Comparison of ENCODE assay signal across 15 mouse cellular contexts in the genomic region with DNA sequence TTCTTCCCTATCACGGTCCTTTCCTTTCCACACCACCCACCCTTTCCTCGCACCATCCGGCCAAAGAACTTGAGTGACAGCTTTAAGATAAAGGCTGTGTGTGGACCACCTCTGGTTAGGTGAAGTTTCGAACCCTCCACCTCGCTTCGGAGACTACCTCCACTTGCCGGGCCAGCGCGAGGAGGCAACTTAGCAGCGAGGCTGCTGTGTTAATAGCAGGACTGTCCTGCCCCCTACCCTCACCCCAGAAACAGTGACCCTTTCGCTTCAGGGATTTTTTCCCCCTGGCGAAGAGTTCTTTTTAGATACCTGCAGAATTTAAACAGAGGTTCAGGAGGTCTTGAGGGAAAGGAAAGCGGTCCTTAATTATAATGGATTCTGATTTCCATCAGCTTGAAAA.
DNase-seq lines count a peak whose midpoint lies in the region; ATAC-seq lines count a peak whose summit lies in the region.
"Had no signal": no experiment of that assay in that cellular context is flagged by ENCODE, and none has a peak within 500 bp of the region (broad histone marks: within the 10 kb centered on the region; RNA-seq: fewer than 3 reads in every experiment).

No protein-coding gene starts in this region.

- H3K9ac ChIP-seq in heart, embryonic 14.5 days (ENCODE audit: low read length): no peak overlapping the region
- no peak overlapping the region for H3K9ac ChIP-seq in limb, embryonic 13.5 days
- no peak overlapping the region for H3K9ac ChIP-seq in hindbrain, embryonic 16.5 days (ENCODE audit: low read depth, low read length)
- no peak overlapping the region for H3K9ac ChIP-seq in neural tube, embryonic 13.5 days
- H3K9ac ChIP-seq: liver, embryonic 14.5 days; stomach, embryonic 15.5 days had no signal

- H3K4me1 ChIP-seq in heart, embryonic 14.5 days (ENCODE audit: control insufficient read depth in 2 of 2, insufficient read depth in 2 of 2, low read length in 2 of 2): peaks cover 9 to 10% of the 10 kb centered on the region in 2 experiments; a peak in 2 of 4 replicates
- H3K4me1 ChIP-seq in limb, embryonic 13.5 days: peaks cover 13% of the 10 kb centered on the region
- H3K4me1 ChIP-seq in limb, embryonic 10.5 days: peaks cover 17% of the 10 kb centered on the region
- H3K4me1 ChIP-seq in hindbrain, embryonic 16.5 days (ENCODE audit: control insufficient read depth, insufficient read depth, low read depth, low read length): peaks cover 12% of the 10 kb centered on the region
- peaks cover 27% of the 10 kb centered on the region for H3K4me1 ChIP-seq in neural tube, embryonic 13.5 days (replicated peaks)

- peak overlapping the region; percentile 87 for H3K4me2 ChIP-seq in heart, embryonic 14.5 days (ENCODE audit: low read length)
- no peak overlapping the region; the same call in 1 of the 2 replicates for H3K4me2 ChIP-seq in limb, embryonic 13.5 days (replicated peaks)
- H3K4me2 ChIP-seq in hindbrain, embryonic 16.5 days (ENCODE audit: low read length): no peak overlapping the region
- H3K4me2 ChIP-seq in neural tube, embryonic 13.5 days: no peak overlapping the region

- H3K4me3 ChIP-seq in heart, embryonic 14.5 days (ENCODE audit: control insufficient read depth in 1 of 2, insufficient read depth in 1 of 2, low read depth in 1 of 2, low read length in 2 of 2): peak overlapping the region; percentile 56 to 63; a peak in 2 of 4 replicates
- 0 out of 2 replicates have a peak overlapping the region, but pooled peaks have one; percentile 48 for H3K4me3 ChIP-seq in limb, embryonic 13.5 days
- no peak overlapping the region for H3K4me3 ChIP-seq in limb, embryonic 10.5 days
- H3K4me3 ChIP-seq in hindbrain, embryonic 16.5 days (ENCODE audit: low read length): peak overlapping the region; percentile 60
- H3K4me3 ChIP-seq in neural tube, embryonic 13.5 days: peak overlapping the region; percentile 46; the same call in 1 of the 2 replicates

- no peaks in the 10 kb centered on the region for H3K36me3 ChIP-seq in heart, embryonic 14.5 days (ENCODE audit: control insufficient read depth, insufficient read depth, low read length)
- no peaks in the 10 kb centered on the region for H3K36me3 ChIP-seq in limb, embryonic 13.5 days
- H3K36me3 ChIP-seq in limb, embryonic 10.5 days: no peaks in the 10 kb centered on the region
- no peaks in the 10 kb centered on the region for H3K36me3 ChIP-seq in hindbrain, embryonic 16.5 days (ENCODE audit: control insufficient read depth, insufficient read depth, low read length)
- no peaks in the 10 kb centered on the region for H3K36me3 ChIP-seq in neural tube, embryonic 13.5 days
- H3K36me3 ChIP-seq: stomach, embryonic 15.5 days had no signal

- no peak overlapping the region for H3K27ac ChIP-seq in heart, embryonic 14.5 days (replicated peaks in 1 of 2; ENCODE audit: control insufficient read depth in 1 of 2, insufficient read depth in 1 of 2, low read depth in 2 of 2, low read length in 2 of 2)
- no peak overlapping the region for H3K27ac ChIP-seq in limb, embryonic 13.5 days
- no peak overlapping the region for H3K27ac ChIP-seq in limb, embryonic 10.5 days
- H3K27ac ChIP-seq in hindbrain, embryonic 16.5 days (ENCODE audit: low read depth, low read length): no peak overlapping the region
- no peak overlapping the region for H3K27ac ChIP-seq in neural tube, embryonic 13.5 days (replicated peaks)
- H3K27ac ChIP-seq: liver, embryonic 14.5 days; stomach, embryonic 15.5 days had no signal

- no peak for DNase-seq in heart, adult 11 months
- DNase-seq in limb, embryonic 10.5 days (ENCODE audit: low spot score): no peak
- no peak for DNase-seq in gastrocnemius, adult 18-20 months (ENCODE audit: low spot score)
- DNase-seq in spleen, postnatal 36 days (ENCODE audit: low spot score in 2 of 2): no peak
- DNase-seq: adrenal gland, adult 2 months; cerebellum, adult 11-12 months; kidney, adult 11 months; lung, postnatal 10 days had no signal

- no peaks in the 10 kb centered on the region for H3K9me3 ChIP-seq in heart, embryonic 14.5 days (ENCODE audit: control insufficient read depth, low read length)
- H3K9me3 ChIP-seq in limb, embryonic 13.5 days: no peaks in the 10 kb centered on the region
- H3K9me3 ChIP-seq in limb, embryonic 10.5 days (replicated peaks): no peaks in the 10 kb centered on the region
- H3K9me3 ChIP-seq in hindbrain, embryonic 16.5 days (ENCODE audit: control insufficient read depth, low read length): no peaks in the 10 kb centered on the region
- H3K9me3 ChIP-seq in neural tube, embryonic 13.5 days: no peaks in the 10 kb centered on the region
- H3K9me3 ChIP-seq: stomach, embryonic 15.5 days had no signal

- ATAC-seq in heart, embryonic 14.5 days (ENCODE audit: insufficient number of reproducible peaks, insufficient read depth, low FRiP score, low read depth): no peak
- ATAC-seq in limb, embryonic 13.5 days (ENCODE audit: low FRiP score, low read depth): no peak
- no peak for ATAC-seq in hindbrain, embryonic 16.5 days
- ATAC-seq in neural tube, embryonic 13.5 days (ENCODE audit: low read depth): no peak
- ATAC-seq: forebrain, embryonic 14.5 days had no signal

- WGBS in heart, embryonic 14.5 days: 12% methylated on average over 13 of the region's 13 CpGs
- 5% methylated on average over 13 of the region's 13 CpGs for WGBS in limb, embryonic 13.5 days
- WGBS in limb, embryonic 10.5 days: 8% methylated on average over 13 of the region's 13 CpGs
- 6% methylated on average over 13 of the region's 13 CpGs for WGBS in hindbrain, embryonic 16.5 days
- WGBS in neural tube, embryonic 13.5 days: 2% methylated on average over 13 of the region's 13 CpGs

- peaks cover 39% of the 10 kb centered on the region for H3K27me3 ChIP-seq in heart, embryonic 14.5 days (ENCODE audit: control insufficient read depth, insufficient read depth, low read length)
- peaks cover 95% of the 10 kb centered on the region for H3K27me3 ChIP-seq in limb, embryonic 13.5 days
- peaks cover 91% of the 10 kb centered on the region for H3K27me3 ChIP-seq in limb, embryonic 10.5 days (ENCODE audit: low read depth, poor library complexity, severe bottlenecking)
- peaks cover 30% of the 10 kb centered on the region for H3K27me3 ChIP-seq in hindbrain, embryonic 16.5 days (replicated peaks; ENCODE audit: control insufficient read depth, insufficient read depth, low read length)
- H3K27me3 ChIP-seq in neural tube, embryonic 13.5 days: peaks cover 90% of the 10 kb centered on the region
